Mouse (Mus musculus) G1E (cell line): ENCODE results near the gene Far1. TPM values are rescaled to one million over a fixed set of nuclear protein-coding genes. Genes with fewer than 3 reads are reported as not detected.

Experiments
- ATAC-seq: 2 replicates; pipeline ENCODE4 v1.8.0; 2016; ENCODE audit warnings: mild to moderate bottlenecking; ENCODE audit not compliant: insufficient number of reproducible peaks, poor library complexity, low FRiP score, severe bottlenecking; ENCODE audit errors: extremely low read depth
- DNase-seq: peaks from one replicate; pipeline ENCODE4 v3.0.0; 2012; ENCODE audit warnings: low spot score
- H3K27me3 ChIP-seq: 2 replicates; pipeline ENCODE4 v1.6.1; 2012; ENCODE audit warnings: mild to moderate bottlenecking, low read length, inconsistent platforms; ENCODE audit not compliant: insufficient read depth
- H3K36me3 ChIP-seq: replicated peaks from 2 replicates; pipeline ENCODE3; 2012; ENCODE audit warnings: mild to moderate bottlenecking, inconsistent platforms
- H3K4me1 ChIP-seq: 2 replicates; pipeline ENCODE4 v1.6.1; 2012; ENCODE audit warnings: low read depth, low read length, inconsistent platforms, mixed read lengths; ENCODE audit not compliant: insufficient read depth
- H3K4me3 ChIP-seq: 2 replicates; pipeline ENCODE4 v1.5.1; 2012; ENCODE audit warnings: low read depth, mild to moderate bottlenecking, inconsistent platforms, low read length, moderate library complexity, mixed read lengths
- H3K9me3 ChIP-seq: replicated peaks from 2 replicates; pipeline ENCODE4 v1.6.1; 2012; ENCODE audit warnings: inconsistent platforms
- CTCF ChIP-seq: IDR thresholded peaks from 2 replicates; pipeline ENCODE4 v1.5.1; 2012; ENCODE audit warnings: low read depth, low read length, inconsistent platforms, mixed read lengths
- GATA1 ChIP-seq: IDR thresholded peaks from 2 replicates; pipeline ENCODE4 v1.6.1; 2012; ENCODE audit warnings: borderline replicate concordance, low read length, inconsistent platforms, mixed read lengths
- GATA2 ChIP-seq: IDR thresholded peaks from 2 replicates; pipeline ENCODE4 v1.6.1; 2012; ENCODE audit warnings: low read depth, low read length, inconsistent platforms, borderline replicate concordance
- POLR2AphosphoS5 ChIP-seq: IDR thresholded peaks from 2 replicates; pipeline ENCODE4 v1.6.1; 2012; ENCODE audit warnings: low read depth, low read length, inconsistent platforms; ENCODE audit not compliant: insufficient replicate concordance
- TAL1 ChIP-seq: conservative IDR thresholded peaks from 2 replicates; pipeline ENCODE4 v1.6.1; 2012; ENCODE audit warnings: low read depth, low read length, inconsistent platforms, mixed read lengths
- polyA plus RNA-seq: library from polyadenylated mRNA; stranded (reverse); fragments of >175 nt; gene quantifications from 2 replicates; pipeline ENCODE4 v1.2.3, GENCODE M21; 2012
- total RNA-seq, 2 experiments: library from RNA; stranded (forward) in 1 of 2; stranded (reverse) in 1 of 2; fragments of 200-1000 nt in 1 of 2; fragments of >200 nt in 1 of 2; fragmentation: Nextera tagmentation in 1 of 2; gene quantifications; 2 replicates each; pipeline ENCODE4 v1.2.3; 2014 to 2017

Gene Far1
- total and polyA plus RNA-seq, 3 experiments = 7.3 to 210 (median 132) TPM

DNA sequence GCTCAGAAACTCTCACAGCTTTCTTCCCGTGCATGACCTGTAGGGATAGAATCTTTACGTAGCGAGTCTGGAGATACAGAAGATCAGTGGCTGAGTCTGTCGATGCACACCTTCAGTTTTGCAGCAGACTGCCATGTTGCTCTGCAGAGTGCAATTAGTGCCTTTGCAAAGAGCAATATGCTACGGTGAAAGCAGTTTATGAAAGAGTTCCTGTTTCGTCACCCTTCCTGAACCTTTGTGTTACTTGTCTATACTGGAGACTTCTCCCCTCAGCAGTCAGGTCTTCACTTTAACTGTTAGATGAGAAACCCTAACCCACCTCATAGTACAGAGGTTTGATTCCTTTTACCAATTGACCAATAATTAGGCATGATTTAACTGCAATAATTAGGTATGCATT, 13.8 kb upstream of the Far1 start:
- H3K4me1 ChIP-seq = no peaks in the 10 kb centered on the region
- H3K4me3 ChIP-seq = no peak overlapping the region
- H3K36me3 ChIP-seq = no peaks in the 10 kb centered on the region
- DNase-seq (no peak), ATAC-seq (no peak)
- H3K9me3 ChIP-seq = no peaks in the 10 kb centered on the region
- peaks cover 11% of the 10 kb centered on the region; the same call in 1 of the 2 replicates for H3K27me3 ChIP-seq
- TF ChIP-seq CTCF = no peak
- no peak for TF ChIP-seq GATA1
- no peak for TF ChIP-seq GATA2
- TF ChIP-seq TAL1 = no peak
- TF ChIP-seq POLR2AphosphoS5 = no peak

DNA sequence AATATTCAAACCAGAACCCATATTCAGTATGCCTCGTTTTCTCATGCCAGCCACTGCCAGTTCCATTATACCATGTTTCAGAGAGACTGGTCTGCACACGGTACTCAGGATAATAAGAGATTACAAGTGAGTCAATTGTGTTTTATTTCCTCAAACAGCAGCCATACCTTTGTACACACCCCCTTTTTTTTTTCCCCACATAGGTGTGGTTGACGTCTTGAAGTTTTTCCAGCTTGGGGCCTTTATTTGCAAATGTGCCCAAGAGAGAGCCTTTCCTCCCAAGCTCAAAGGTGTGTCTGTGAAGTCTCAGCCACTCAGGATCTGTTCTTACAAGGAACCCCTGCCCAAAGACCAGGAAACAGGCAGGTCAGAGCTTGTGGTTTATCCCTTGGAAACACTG, 11.2 kb upstream of the Far1 start:
- no peak for DNase-seq
- no peak overlapping the region for H3K4me3 ChIP-seq
- ATAC-seq = no peak
- no peaks in the 10 kb centered on the region for H3K9me3 ChIP-seq
- H3K27me3 ChIP-seq = peaks cover 13% of the 10 kb centered on the region
- TF ChIP-seq TAL1 (no peak), GATA1 (no peak), CTCF (no peak), GATA2 (no peak), POLR2AphosphoS5 (no peak)
- no peaks in the 10 kb centered on the region for H3K4me1 ChIP-seq
- H3K36me3 ChIP-seq = no peaks in the 10 kb centered on the region

DNA sequence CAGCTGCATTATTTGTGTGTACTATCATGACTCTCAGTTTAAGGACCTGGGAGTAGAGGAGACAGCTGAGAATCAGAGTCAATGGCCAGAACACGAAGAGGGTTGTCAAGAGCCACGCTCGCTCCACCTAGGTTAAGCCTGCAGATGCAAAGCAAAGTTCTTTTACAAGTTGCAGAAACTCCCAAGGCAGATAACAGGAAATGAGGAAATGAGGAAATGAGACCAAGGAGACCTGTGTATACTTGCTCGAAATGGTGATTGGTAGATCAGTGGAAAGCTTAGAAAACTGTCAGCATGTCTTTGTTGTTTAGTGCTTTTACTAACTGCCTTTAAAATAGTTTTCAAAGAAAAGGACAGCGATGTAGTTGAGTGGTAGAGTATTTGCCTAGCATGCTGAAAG, 8.6 kb upstream of the Far1 start:
- no peaks in the 10 kb centered on the region for H3K36me3 ChIP-seq
- H3K4me1 ChIP-seq = no peaks in the 10 kb centered on the region
- H3K9me3 ChIP-seq = no peaks in the 10 kb centered on the region
- ATAC-seq (no peak), DNase-seq (no peak)
- TF ChIP-seq TAL1 = no peak
- TF ChIP-seq GATA2 = no peak
- TF ChIP-seq POLR2AphosphoS5 = no peak
- TF ChIP-seq GATA1 = no peak
- TF ChIP-seq CTCF = no peak
- H3K27me3 ChIP-seq = peaks cover 10% of the 10 kb centered on the region
- no peak overlapping the region for H3K4me3 ChIP-seq

DNA sequence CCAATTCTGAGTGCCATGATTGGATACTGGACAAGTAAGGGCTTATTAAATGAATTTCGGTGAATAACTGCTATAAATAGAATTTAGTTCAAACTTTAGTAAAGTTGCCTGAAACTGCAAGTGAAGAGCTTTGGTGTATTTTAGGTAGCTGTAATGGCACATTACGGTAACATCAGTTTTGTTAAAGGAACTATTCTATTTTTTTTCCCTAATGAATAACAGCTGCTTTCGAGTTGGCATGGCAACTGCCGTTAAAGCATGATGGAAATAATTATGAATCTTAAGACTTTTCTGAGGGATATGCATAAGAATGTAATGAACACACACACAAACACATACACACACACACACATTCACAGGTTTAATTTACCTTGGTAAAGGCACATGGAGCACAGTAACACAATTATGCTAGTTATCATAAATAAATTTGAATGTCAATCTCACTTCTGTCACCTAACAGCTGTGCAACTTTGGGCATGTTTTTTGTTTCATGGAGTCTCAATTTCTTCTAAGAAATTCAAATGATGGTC, 8.1 kb upstream of the Far1 start:
- H3K36me3 ChIP-seq = no peaks in the 10 kb centered on the region
- no peak for ATAC-seq

DNA sequence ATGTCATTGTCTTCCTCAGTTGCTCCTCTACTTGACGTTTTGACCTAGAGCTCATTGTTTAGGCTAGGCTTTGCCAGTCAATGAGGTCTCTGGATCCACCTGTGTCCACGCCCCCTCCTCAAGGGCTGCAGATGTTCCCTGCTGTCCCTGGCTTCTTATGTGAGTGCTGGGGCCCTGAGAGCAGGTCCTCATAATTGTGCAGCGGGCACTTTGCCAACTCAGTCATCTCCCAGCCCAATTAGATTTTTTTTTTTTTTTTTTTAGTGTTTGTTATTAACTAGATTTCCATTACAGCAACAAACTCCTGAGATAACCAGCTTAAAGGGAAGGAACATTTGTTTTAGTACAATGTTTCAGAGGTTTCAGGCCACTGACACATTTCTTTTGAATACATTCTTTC, 5.8 kb upstream of the Far1 start:
- Histone ChIP-seq H3K4me1 (peaks cover 12% of the 10 kb centered on the region), H3K4me3 (no peak overlapping the region), H3K36me3 (no peaks in the 10 kb centered on the region), H3K9me3 (no peaks in the 10 kb centered on the region), H3K27me3 (peaks cover 10% of the 10 kb centered on the region)
- no peak for DNase-seq
- TF ChIP-seq CTCF (no peak), POLR2AphosphoS5 (no peak), GATA1 (no peak), TAL1 (no peak), GATA2 (no peak)
- ATAC-seq = no peak

More for the DNA sequence above, 8.1 kb upstream of the Far1 start:
- Histone ChIP-seq H3K9me3 (no peaks in the 10 kb centered on the region), H3K4me1 (no peaks in the 10 kb centered on the region), H3K27me3 (peaks cover 10% of the 10 kb centered on the region), H3K4me3 (no peak overlapping the region)
- TF ChIP-seq GATA2 (no peak), POLR2AphosphoS5 (no peak), TAL1 (no peak), GATA1 (no peak), CTCF (no peak)
- DNase-seq = no peak

DNA sequence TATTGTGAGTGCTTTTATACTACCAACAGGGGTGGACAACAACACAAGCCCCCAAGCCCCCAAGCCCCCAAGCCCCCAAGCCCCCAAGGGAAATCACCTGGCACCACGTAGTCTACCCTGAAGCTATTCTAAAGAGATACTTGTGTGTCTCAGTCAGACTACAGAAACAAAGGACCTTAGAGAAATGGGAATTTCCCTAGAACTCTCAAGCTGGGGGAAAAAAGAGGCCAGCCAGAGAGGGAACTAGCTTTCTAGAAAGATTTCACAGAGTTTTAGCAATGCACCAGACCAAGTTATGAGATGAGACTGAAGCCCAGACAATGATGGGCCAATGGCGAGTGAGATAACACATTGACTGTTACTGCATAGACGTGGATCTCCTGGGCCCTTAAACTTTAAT, 2.2 kb upstream of the Far1 start:
- Histone ChIP-seq H3K36me3 (no peaks in the 10 kb centered on the region), H3K4me3 (no peak overlapping the region), H3K4me1 (peaks cover 36% of the 10 kb centered on the region), H3K27me3 (peaks cover 8% of the 10 kb centered on the region), H3K9me3 (no peaks in the 10 kb centered on the region)
- no peak for TF ChIP-seq GATA1
- TF ChIP-seq POLR2AphosphoS5 = no peak
- TF ChIP-seq TAL1 = no peak
- no peak for TF ChIP-seq CTCF
- TF ChIP-seq GATA2 = no peak
- ATAC-seq (no peak), DNase-seq (no peak)
